Comparison of ENCODE assay signal across 17 mouse cellular contexts in the genomic region with DNA sequence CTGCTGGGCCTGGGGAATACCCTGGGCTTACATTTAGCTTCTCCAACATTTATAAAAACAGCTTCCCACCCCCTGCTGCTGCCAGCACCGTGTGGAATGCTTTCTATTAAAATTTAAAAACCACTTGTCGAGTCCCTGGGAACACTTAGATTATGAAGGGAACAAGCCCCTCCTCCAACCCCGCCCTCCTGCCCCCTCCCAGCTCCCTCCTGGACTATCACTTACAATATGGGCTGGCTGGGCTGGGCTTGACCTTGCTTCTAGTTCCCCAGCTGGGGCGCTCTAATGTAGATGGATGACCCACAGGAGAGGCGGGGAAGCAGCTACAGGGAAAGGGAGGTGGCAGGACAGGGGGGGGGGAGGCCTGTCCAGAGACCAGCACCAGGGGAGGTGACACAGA.
"Had no signal": no experiment of that assay in that cellular context is flagged by ENCODE, and none has a peak within 500 bp of the region (broad histone marks: within the 10 kb centered on the region; RNA-seq: fewer than 3 reads in every experiment).

No protein-coding gene starts in this region.

- H3K4me3 ChIP-seq: kidney, embryonic 15.5 days; left cerebral cortex, adult 2 months; midbrain, embryonic 12.5 days; midbrain, embryonic 15.5 days; stomach, embryonic 15.5 days had no signal

- H3K9me3 ChIP-seq: kidney, embryonic 15.5 days; midbrain, embryonic 12.5 days; midbrain, embryonic 15.5 days; stomach, embryonic 15.5 days had no signal

- H3K27me3 ChIP-seq: midbrain, embryonic 15.5 days had no signal

- H3K27ac ChIP-seq: kidney, embryonic 15.5 days; left cerebral cortex, adult 2 months; liver, embryonic 14.5 days; macrophage; midbrain, embryonic 12.5 days; midbrain, embryonic 15.5 days; stomach, embryonic 15.5 days had no signal

- H3K36me3 ChIP-seq: kidney, embryonic 15.5 days; midbrain, embryonic 12.5 days; midbrain, embryonic 15.5 days; stomach, embryonic 15.5 days had no signal

- H3K4me1 ChIP-seq: stomach, embryonic 15.5 days had no signal

- H3K9ac ChIP-seq: kidney, embryonic 15.5 days; liver, embryonic 14.5 days; liver, postnatal 0 days; lung, embryonic 14.5 days; midbrain, embryonic 12.5 days; midbrain, embryonic 15.5 days; stomach, embryonic 15.5 days had no signal

- H3K4me2 ChIP-seq: kidney, embryonic 15.5 days; liver, embryonic 11.5 days; lung, embryonic 14.5 days; midbrain, embryonic 12.5 days; midbrain, embryonic 15.5 days; stomach, embryonic 15.5 days had no signal

- ATAC-seq: liver, postnatal 0 days; lung, postnatal 0 days; midbrain, embryonic 15.5 days had no signal

- DNase-seq: kidney, postnatal 10 days; kidney, postnatal 36 days; layer of hippocampus, postnatal 36 days; liver, postnatal 0 days; lung, embryonic 14.5 days; right cerebral cortex, postnatal 25 days; spleen, adult 18-20 months; thymus, postnatal 36 days had no signal
